8 mouse cellular contexts compared by ENCODE assay signal in the genomic region with DNA sequence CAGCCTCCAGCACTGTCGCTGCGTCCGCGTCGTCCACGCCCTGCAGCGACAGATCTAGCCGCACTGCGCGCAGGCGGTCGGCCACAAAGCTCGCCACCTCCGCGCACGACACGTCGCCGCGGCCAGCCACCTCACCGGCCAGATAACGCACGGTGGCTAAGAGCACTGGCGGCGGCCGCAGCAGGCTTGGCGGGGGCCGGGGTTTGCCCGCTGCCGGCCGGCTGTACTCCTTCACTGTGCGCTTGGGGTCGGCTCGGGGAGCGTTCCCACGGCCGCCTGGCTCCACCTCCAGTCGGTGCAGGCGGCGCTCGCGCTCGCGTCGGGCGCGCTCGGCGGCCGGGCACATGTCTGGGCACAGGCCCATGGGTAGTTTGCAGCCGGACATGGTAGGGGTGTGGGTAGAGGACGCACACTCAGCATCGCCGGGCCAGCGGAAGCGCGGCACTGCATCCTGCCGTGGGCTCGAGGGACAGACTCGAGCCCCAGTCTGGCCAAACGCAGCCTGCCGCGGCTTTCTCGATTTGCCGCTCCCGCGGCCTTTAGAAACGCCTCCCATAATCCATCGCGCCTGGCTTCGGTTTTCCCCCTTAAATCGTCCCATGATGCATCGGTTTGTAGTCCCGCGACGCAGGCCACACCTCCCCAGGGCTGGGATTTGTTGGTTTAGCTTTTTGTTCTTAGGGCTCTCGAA. TPM values are rescaled to one million over a fixed set of nuclear protein-coding genes. Genes with fewer than 3 reads are reported as not detected.
DNase-seq lines count a peak whose midpoint lies in the region; ATAC-seq lines count a peak whose summit lies in the region.

A gene (minus strand): TSS at position 665 of the 691 bp plus-strand sequence.

- no peaks in the 10 kb centered on the region for H3K27me3 ChIP-seq in hindbrain, embryonic 13.5 days

- H3K4me1 ChIP-seq in hindbrain, embryonic 13.5 days (replicated peaks): peaks cover 30% of the 10 kb centered on the region

- H3K4me3 ChIP-seq in hindbrain, embryonic 13.5 days: peak within 1 kb of the TSS; percentile 89

- no peaks in the 10 kb centered on the region for H3K9me3 ChIP-seq in hindbrain, embryonic 13.5 days

- peak within 1 kb of the TSS; percentile 93 for H3K4me2 ChIP-seq in hindbrain, embryonic 13.5 days

- ATAC-seq in hindbrain, embryonic 13.5 days (ENCODE audit: low FRiP score): peak; percentile 91

- under 1% methylated on average over 77 of the region's 77 CpGs for WGBS in hindbrain, embryonic 13.5 days

- DNase-seq in R1 (ENCODE audit: low read depth, low spot score): peak; percentile 97
- DNase-seq in cerebellum, postnatal 14 days: peak; percentile 89 to 90
- peak; percentile 81 to 86 for DNase-seq in frontal cortex, postnatal 14 days (ENCODE audit: low spot score in 2 of 2)
- peak; percentile 79 to 82 for DNase-seq in layer of hippocampus, postnatal 25 days (ENCODE audit: extremely low spot score in 1 of 2, low spot score in 1 of 2)
- DNase-seq in lung, postnatal 25 days (ENCODE audit: low spot score): peak; percentile 92
- peak; percentile 95 for DNase-seq in retina, embryonic 14.5 days (ENCODE audit: low spot score)
- peak; percentile 89 for DNase-seq in thymus, postnatal 4 days

- H3K27ac ChIP-seq in hindbrain, embryonic 13.5 days: peak within 1 kb of the TSS; percentile 95

- H3K36me3 ChIP-seq in hindbrain, embryonic 13.5 days: peaks cover 50% of the 10 kb centered on the region

- H3K9ac ChIP-seq in hindbrain, embryonic 13.5 days: peak within 1 kb of the TSS; percentile 89

RNA-seq across cellular contexts. Expression of the gene that starts here (rescaled TPM):
- 43.0 and 43.6 TPM in 2 replicates for polyA plus RNA-seq in hindbrain, embryonic 13.5 days (2015; fragmentation: Nextera tagmentation; extraction: Ambion mirVana)
- total RNA-seq in layer of hippocampus, postnatal 25 days (2021): 10 to 100 TPM; 15.5 to 17.9 TPM

Comparison
In these comparisons a context has a peak if more than half of its experiments do, and no peak if none do; other contexts are left out.
1. Peak in every context shown above with its lines: DNase-seq, ATAC-seq, H3K4me3 ChIP-seq and H3K27ac ChIP-seq.